Mouse (Mus musculus) heart, adult 2 months (tissue): ENCODE measurements around the gene Ankfn1. TPM values are rescaled to one million over a fixed set of nuclear protein-coding genes. Genes with fewer than 3 reads are reported as not detected.

ENCODE experiments used
- DNase-seq, 2 experiments: peaks; one replicate each; pipeline ENCODE4 v3.0.0; 2021
- H3K27ac ChIP-seq: fragments of 200-600 bp; 2 replicates; pipeline ENCODE4 v1.8.1; 2022
- H3K27me3 ChIP-seq: fragments of 200-500 bp; 2 replicates; pipeline ENCODE4 v1.6.1; 2012; ENCODE audit warnings: mild to moderate bottlenecking, low read length, inconsistent platforms, mixed read lengths; ENCODE audit not compliant: control insufficient read depth, insufficient read depth
- H3K36me3 ChIP-seq: fragments of 200-500 bp; 2 replicates; pipeline ENCODE4 v1.6.1; 2012; ENCODE audit warnings: low read length, inconsistent platforms; ENCODE audit not compliant: control insufficient read depth, insufficient read depth
- H3K4me1 ChIP-seq: fragments of 200-500 bp; 2 replicates; pipeline ENCODE4 v1.6.1; 2011; ENCODE audit warnings: low read length; ENCODE audit not compliant: control insufficient read depth, insufficient read depth
- H3K4me3 ChIP-seq: fragments of 200-600 bp; 2 replicates; pipeline ENCODE4 v1.8.1; 2022
- H3K79me2 ChIP-seq: fragments of 200-500 bp; replicated peaks from 2 replicates; pipeline ENCODE4 v1.6.1; 2012; ENCODE audit warnings: mild to moderate bottlenecking, inconsistent platforms, low read length, moderate library complexity, mixed read lengths; ENCODE audit not compliant: control insufficient read depth, insufficient read depth
- H3K9ac ChIP-seq: fragments of 200-500 bp; 2 replicates; pipeline ENCODE4 v1.6.1; 2012; ENCODE audit warnings: low read depth, mild to moderate bottlenecking, control low read depth, inconsistent platforms, low read length, mixed read lengths
- CTCF ChIP-seq: fragments of 200-600 bp; IDR thresholded peaks from 2 replicates; pipeline ENCODE4 v1.8.1; 2022; ENCODE audit warnings: antibody characterized with exemption, mild to moderate bottlenecking, moderate library complexity
- EP300 ChIP-seq: fragments of 200-500 bp; IDR thresholded peaks from 2 replicates; pipeline ENCODE4 v1.6.1; 2011; ENCODE audit warnings: low read depth, low read length, control low read depth; ENCODE audit not compliant: insufficient read depth
- POLR2A ChIP-seq: fragments of 200-500 bp; IDR thresholded peaks from 2 replicates; pipeline ENCODE4 v1.6.1; 2011; ENCODE audit warnings: mild to moderate bottlenecking, low read depth, low read length, control low read depth; ENCODE audit not compliant: insufficient read depth
- WGBS: fragments of 180-500 bp; shearing (Covaris S2); methylation state at CpG from one replicate; pipeline ENCODE4 v1.1.7; 2018; 5-methylcytosine and 5-hydroxymethylcytosine counted together
- intact Hi-C: fragments of 180-260 bp; cut with DNase I; formaldehyde crosslinking; loops from one replicate; pipeline ENCODE4 v1.15.1; 2025
- polyA plus RNA-seq: library from polyadenylated mRNA; depleted of rRNA; stranded (reverse); fragments of >200 nt; gene quantifications from 2 replicates; pipeline ENCODE4 v1.2.3, GENCODE M21; 2012; rRNA removed
- total RNA-seq, 2 experiments: library from RNA; stranded (reverse); gene quantifications; 2 replicates each; pipeline ENCODE4 v1.2.3; 2021

Gene Ankfn1
- total and polyA plus RNA-seq, 3 experiments: 0.14 TPM; not detected in 2

- H3K27me3 ChIP-seq: no peaks in the 10 kb centered on the region
- DNase-seq: no peak
- no peaks in the 10 kb centered on the region for H3K79me2 ChIP-seq
- no peak overlapping the region for H3K9ac ChIP-seq
- H3K4me3 ChIP-seq: no peak overlapping the region
- TF ChIP-seq CTCF (no peak), POLR2A (no peak), EP300 (no peak)
- H3K4me1 ChIP-seq: no peaks in the 10 kb centered on the region
- H3K36me3 ChIP-seq: no peaks in the 10 kb centered on the region
- intact Hi-C loops: no loop called here
- no peak overlapping the region for H3K27ac ChIP-seq
- WGBS: 51% methylated on average over 2 of the region's 2 CpGs
These were observed 421.0 kb downstream of the Ankfn1 start for GRCm38 (mm10) chr11:89356479-89356878.

GRCm38 (mm10) chr11:89356018-89356417, 421.4 kb downstream of the Ankfn1 start:
- Histone ChIP-seq H3K36me3 (no peaks in the 10 kb centered on the region), H3K27me3 (no peaks in the 10 kb centered on the region), H3K4me1 (no peaks in the 10 kb centered on the region), H3K27ac (no peak overlapping the region), H3K79me2 (no peaks in the 10 kb centered on the region), H3K9ac (no peak overlapping the region), H3K4me3 (no peak overlapping the region)
- TF ChIP-seq CTCF (no peak), EP300 (no peak), POLR2A (no peak)
- intact Hi-C loops: no loop called here
- DNase-seq: no peak
- 58% methylated on average over 5 of the region's 5 CpGs for WGBS

GRCm38 (mm10) chr11:89340238-89340637, 437.2 kb downstream of the Ankfn1 start:
- 49% methylated on average over 12 of the region's 12 CpGs for WGBS
- H3K9ac ChIP-seq: no peak overlapping the region

More at GRCm38 (mm10) chr11:89340238-89340637, 437.2 kb downstream of the Ankfn1 start:
- H3K36me3 ChIP-seq: no peaks in the 10 kb centered on the region
- no peaks in the 10 kb centered on the region for H3K27me3 ChIP-seq
- H3K4me3 ChIP-seq: no peak overlapping the region
- H3K79me2 ChIP-seq: no peaks in the 10 kb centered on the region
- no peak for TF ChIP-seq CTCF
- no peak for TF ChIP-seq EP300
- TF ChIP-seq POLR2A: no peak
- intact Hi-C loops: no loop called here
- DNase-seq: no peak
- no peaks in the 10 kb centered on the region for H3K4me1 ChIP-seq
- H3K27ac ChIP-seq: no peak overlapping the region

Other genes starting within 250 kb of the Ankfn1 start
- gene Pctp, start 225.2 kb upstream of the Ankfn1 start, total RNA-seq: 1 to 10 TPM; 4.0 to 4.4 TPM
- gene Pctp, start 225.2 kb upstream of the Ankfn1 start, polyA plus RNA-seq: 2.2 and 3.1 TPM in 2 replicates